13 mouse cellular contexts compared by ENCODE assay signal in genomic region chr7:144999741-145000140, GRCm38 (mm10).
"Had no signal": no experiment of that assay in that cellular context is flagged by ENCODE, and none has a peak within 500 bp of the region (broad histone marks: within the 10 kb centered on the region; RNA-seq: fewer than 3 reads in every experiment).

No protein-coding gene starts in this region.

- H3K36me3 ChIP-seq: limb, embryonic 15.5 days; liver, embryonic 12.5 days; midbrain, embryonic 10.5 days; neural tube, embryonic 15.5 days had no signal

- DNase-seq: kidney, postnatal 36 days; layer of hippocampus, adult 9-11 months; layer of hippocampus, postnatal 36 days; lung, embryonic 14.5 days; lung, postnatal 10 days; lung, postnatal 4 days; midbrain, embryonic 14.5 days; thymus, postnatal 36 days had no signal

- H3K27ac ChIP-seq: limb, embryonic 15.5 days; liver, embryonic 12.5 days; neural tube, embryonic 15.5 days had no signal

- H3K27me3 ChIP-seq: limb, embryonic 15.5 days; neural tube, embryonic 15.5 days had no signal

- H3K9me3 ChIP-seq: limb, embryonic 15.5 days; liver, embryonic 12.5 days; midbrain, embryonic 10.5 days; neural tube, embryonic 15.5 days had no signal

- H3K9ac ChIP-seq: limb, embryonic 15.5 days; liver, embryonic 12.5 days; lung, embryonic 14.5 days; neural tube, embryonic 15.5 days had no signal

- H3K4me2 ChIP-seq: limb, embryonic 15.5 days; liver, embryonic 12.5 days; lung, embryonic 14.5 days; neural tube, embryonic 15.5 days had no signal

- H3K4me3 ChIP-seq: limb, embryonic 15.5 days; liver, embryonic 12.5 days; midbrain, embryonic 10.5 days; myocyte; neural tube, embryonic 15.5 days had no signal

- ATAC-seq: liver, embryonic 12.5 days had no signal

- H3K4me1 ChIP-seq: neural tube, embryonic 15.5 days had no signal
